Mouse (Mus musculus): ENCODE results near the gene Ifnk.

- TF ChIP-seq CTCF (IDR thresholded peaks at IDR 0.05; ENCODE audit: borderline replicate concordance, control insufficient read depth, extremely low read depth, insufficient read depth, low read length, poor library complexity) (no peak), POLR2A (IDR thresholded peaks at IDR 0.05; ENCODE audit: control insufficient read depth, extremely low read depth, insufficient read depth, low read length, poor library complexity) (no peak)
Observed at GRCm38 (mm10) chr4:35123087-35123486, 28.8 kb upstream of the Ifnk start.
